Mouse (Mus musculus) liver (tissue): Measurements from ENCODE around the gene Smpd2.

Experiments
- DNase-seq: peaks from one replicate; pipeline ENCODE4 v3.0.0-alpha.2; 2020; ENCODE audit warnings: mixed read lengths

Gene Smpd2

DNA sequence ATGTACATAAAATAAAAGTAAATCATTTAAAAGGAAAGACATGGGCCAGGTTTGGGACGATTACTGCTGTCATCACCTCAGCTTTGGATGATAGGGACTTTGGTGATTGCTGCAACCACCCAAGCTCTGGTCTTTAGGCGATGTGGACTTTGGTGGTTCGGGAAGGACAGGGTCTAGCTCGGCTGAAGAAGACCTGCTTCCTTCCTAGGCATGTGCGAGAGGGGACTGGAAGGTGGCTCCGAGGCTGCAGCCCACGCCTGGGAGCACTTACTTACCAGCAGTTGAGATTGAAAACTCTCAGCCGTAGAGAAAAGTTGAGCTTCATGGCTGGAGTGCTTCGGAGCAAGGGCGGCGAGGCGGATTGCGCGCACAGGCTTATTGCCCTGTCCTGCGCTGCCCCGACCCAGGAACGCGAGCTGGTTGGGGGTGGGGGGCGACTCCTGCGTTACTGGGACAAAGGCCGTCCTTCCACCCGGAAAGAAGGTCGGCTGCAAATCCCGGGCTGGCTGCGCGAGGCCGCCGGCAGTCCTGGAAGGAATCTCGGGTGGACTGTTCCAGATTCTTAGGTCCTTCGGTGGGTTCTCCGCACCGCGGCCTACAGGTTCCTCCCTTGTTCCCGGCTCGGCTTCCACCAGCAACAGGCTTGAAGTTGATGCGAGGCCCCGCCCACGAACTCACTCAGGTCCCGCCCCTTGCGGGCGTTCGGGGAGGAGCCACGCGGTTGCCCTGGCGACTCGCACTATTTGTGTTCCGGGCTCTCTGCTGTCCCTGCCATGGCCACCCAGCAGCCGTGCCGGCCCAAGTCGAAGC, at the start of gene Smpd2, which contains the start of gene Ppil6:
Gene Smpd2 (minus strand): TSS at position 662 of the 810 bp plus-strand sequence.
Gene Ppil6 (plus strand): TSS at position 732 of the 810 bp plus-strand sequence.
- DNase-seq = peak; percentile 94

DNA sequence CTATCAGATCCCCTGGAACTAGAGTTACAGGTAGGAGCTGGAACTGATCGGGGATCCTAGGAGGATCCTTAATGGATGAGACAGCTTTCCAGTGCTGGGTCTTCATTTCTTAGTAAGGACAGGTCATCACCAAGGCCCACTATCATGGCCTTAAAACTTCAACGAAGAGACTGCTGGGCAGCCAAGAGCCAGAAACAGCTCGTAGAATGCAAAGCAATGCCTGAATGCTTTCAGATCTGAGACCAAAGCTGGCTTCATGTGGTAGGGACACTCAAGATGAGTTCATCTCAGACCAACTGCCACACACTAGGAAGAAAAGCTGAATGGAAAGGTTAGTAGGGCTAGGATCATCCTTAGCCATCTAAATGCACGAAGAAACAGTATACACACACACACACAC, 48.8 kb upstream of the Smpd2 start:
- no peak for DNase-seq

DNA sequence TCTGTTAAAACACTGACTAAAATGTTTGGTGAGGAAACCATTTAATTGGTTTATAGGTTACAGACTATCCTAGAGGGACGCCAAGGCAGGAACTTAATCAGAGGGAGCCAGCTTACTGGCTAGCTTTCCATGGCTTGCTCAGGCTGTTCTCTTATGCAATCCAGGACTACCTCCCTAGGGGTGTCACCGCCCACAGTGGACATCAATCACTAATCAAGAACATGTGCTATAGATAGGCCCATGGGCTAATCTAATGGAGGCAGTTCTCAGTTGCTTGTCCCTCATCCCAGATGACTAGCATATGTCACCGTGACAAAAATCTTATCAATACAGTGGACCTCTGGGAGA, 47.8 kb upstream of the Smpd2 start:
- no peak for DNase-seq

DNA sequence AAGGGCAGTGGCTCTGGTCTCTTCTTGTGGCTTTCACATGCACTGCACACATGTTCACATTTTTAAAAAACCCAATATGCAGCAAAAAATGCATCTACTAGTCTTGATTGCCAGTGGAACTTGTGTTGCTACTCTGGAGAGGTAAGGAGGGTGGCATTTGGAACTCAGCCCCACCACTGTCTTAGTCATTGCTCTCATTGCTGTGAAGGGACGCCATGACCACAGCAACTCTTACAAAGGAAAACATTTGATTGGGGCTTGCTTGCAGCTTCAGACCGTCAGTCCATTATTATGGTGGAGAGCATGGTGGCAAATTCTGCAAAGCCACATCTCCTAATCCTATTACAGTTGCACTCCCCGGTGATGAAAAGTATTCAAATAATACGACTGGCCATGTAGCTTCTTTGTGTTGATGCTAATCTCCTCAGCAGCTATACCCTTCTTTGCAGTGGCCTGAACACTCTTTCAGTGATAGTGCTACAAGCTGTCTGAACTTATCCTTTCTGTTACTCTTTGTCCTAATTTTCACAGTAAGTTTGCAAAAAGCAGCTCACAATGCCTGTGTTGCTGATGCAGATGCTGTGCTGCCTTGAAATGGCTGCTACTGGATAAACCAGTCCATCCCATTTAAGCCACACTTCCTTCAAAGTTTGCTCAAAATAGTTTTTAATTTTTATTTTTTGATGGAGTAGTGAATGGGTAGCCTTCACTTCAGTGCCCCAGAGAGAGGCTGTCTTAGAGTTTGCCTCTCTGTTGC, 47.2 kb upstream of the Smpd2 start:
- no peak for DNase-seq

GRCm38 (mm10) chr10:41536714-41537113, 46.5 kb upstream of the Smpd2 start:
- no peak for DNase-seq

DNA sequence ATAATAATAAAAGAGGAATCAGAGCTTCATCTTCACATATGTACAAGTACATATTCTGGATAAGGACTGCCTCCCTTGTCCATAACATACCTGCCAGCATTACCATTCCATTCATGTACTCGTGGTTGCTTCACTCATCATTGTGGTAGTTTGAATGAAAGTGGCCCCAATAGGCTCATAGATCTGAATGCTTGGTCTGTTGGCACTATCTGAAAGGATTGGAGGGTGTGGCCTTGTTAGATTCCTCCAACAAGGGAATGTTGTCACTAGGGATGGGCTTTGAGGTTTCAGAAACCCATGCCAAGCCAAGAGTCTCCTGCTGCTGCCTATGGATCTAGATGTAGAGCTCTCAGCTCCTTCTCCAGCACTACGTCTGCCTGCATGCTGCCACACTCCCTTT, 45.8 kb upstream of the Smpd2 start:
- no peak for DNase-seq

DNA sequence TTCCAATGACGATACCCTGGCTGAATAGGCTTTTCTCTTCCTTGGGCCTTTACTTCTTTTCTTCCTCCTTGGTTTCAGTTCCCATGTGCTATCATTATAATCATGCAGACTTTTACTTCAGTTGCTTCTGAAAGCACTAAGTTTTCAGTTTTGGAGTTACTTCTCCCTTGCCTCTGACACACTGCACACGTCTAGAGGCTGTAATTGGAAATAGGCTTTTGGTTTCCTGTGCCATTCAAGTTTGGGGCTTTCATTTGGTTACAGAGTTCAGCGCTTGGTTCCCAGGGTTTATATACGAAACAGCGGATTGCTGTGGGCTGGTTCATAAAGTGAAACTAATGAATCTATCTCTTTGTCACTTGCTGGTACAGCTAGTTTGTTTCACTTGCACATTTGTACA, 39.8 kb upstream of the Smpd2 start:
- no peak for DNase-seq

DNA sequence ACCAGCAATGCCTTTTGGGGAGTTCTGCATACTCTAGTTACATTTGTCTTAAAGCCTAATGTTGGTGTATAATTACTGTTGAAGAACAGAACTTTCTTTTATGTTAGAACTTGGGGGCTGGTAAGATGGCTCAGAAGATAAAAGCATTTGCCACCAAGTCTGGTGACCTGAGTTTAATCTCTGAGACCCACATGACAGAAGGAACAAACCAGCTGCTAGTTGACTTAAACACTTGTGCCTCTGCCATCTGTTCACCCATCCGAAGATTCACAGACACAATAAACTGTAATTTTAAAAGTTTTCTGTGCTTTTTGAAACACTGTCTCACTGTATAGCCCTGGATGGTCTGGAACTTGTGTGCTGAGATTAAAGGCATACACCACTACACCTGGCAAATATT, 35.5 kb upstream of the Smpd2 start:
- no peak for DNase-seq

DNA sequence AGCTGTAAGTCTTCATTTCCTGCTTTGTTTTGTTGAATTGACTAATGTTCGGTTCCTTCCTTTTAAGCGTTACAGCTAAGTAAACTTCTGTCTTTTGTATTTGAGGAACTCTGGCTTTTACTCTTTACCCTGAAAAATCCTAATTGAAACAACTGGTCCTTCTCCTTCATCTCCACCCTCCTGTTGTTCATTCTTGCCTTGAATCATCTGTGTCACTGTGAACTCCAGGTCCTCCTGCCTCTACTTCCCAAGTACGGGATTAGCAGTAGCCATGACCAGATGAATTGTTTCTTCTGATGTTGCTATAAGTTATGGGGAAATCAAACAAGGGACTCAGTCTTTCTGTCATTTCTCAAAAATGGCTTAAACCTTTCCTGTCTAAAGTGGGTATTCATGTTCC, 33.2 kb upstream of the Smpd2 start:
- DNase-seq = no peak

DNA sequence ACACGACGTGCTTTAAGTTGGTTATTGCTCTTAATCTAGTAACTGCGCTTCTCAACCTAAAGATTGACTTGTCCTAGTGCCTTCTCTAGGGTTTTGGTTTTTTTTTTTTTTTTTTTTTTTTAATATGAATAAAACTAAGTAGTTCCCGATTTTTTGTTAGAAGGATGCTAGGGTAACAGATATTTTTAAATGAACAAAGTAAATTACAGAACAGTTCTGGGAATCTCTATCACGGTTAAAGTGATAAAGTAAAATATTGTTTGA, 30.2 kb upstream of the Smpd2 start:
- no peak for DNase-seq

DNA sequence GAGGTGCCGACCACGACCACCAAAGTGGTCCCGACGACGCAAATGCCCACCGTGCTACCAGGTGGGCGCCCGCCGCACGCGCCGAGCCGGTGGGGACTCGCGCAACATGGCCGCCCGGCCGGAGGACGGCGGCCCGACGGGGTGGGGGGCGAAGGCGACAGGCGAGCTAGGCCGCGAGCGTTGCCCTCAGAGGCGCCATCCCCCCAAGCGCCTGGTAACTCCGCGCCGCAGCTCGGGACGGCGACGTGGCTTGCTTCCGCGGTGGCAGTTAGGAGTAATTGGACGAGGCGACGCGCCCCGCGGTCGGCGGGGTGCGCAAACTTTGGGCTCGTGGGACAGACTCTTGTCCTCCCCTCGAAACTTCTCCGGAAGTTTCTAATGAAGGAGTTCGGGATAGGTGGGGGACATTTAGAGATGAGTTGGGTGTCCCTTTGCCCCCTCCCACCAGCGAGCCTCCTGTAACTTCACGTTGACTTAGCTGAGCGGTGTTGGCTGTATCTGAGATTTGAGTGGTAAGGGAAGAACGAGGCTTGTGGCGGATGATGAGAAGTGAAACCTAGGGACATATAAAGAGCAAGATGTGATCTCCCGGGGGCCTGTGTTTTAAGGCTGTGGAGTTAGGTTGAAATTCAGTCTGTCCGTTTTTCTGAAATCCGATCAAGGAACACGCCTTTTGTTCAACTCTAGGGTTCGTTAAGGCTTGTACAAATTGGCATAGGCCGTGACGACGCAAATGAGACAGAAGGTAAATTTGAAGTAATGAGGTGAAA, 29.7 kb upstream of the Smpd2 start:
- peak; percentile 65 for DNase-seq

GRCm38 (mm10) chr10:41518981-41519618, 28.9 kb upstream of the Smpd2 start, which contains the start of gene Cd164:
Gene Cd164 (plus strand): TSS chr10:41519414.
- peak; percentile 94 for DNase-seq

DNA sequence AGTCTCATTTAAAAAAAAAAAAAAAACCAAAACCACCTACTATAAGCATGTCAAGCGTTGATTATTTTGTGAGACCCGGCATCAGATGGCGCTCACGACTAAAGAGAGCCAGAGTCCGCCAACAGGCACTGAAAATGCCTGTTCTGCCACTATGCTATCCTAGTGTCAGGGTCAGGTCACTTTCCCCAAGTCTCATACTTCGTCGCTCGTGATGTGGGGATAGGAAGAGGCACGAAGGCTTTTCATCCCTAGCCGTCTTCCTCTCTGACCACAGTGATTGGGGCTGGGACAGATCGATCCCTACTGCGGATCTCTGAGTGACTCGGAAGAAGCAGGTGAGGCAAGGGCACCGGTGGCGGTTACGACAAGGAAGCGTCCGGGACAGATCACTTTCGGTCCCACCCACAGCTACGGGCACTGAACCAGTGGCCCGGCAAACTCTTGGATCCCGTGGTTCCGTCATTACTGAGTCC, 28.4 kb upstream of the Smpd2 start:
- peak; percentile 79 for DNase-seq

- DNase-seq = no peak
Measured at GRCm38 (mm10) chr10:41514921-41515320, 24.8 kb upstream of the Smpd2 start.

GRCm38 (mm10) chr10:41514301-41514700, 24.1 kb upstream of the Smpd2 start:
- DNase-seq = no peak

- no peak for DNase-seq
Measured at GRCm38 (mm10) chr10:41509160-41509559, 19.0 kb upstream of the Smpd2 start.

DNA sequence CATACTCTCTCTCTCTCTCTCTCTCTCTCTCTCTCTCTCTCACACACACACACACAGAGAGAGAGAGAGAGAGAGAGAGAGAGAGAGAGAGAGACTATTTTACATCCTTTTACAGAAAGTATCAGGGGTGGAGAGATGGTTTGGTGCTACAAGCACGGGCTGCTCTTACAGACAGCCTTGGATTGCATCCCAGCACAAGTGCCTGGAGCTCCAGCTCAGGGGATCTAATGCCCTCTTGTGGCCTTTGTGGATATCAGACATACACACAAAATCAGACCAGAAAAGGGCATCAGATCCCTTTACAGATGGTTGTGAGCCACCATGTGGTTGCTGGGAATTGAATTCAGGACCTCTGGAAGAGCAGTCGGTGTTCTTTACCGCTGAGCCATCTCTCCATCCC, 15.3 kb upstream of the Smpd2 start:
- peak; percentile 50 for DNase-seq

GRCm38 (mm10) chr10:41504996-41505395, 14.8 kb upstream of the Smpd2 start:
- no peak for DNase-seq

DNA sequence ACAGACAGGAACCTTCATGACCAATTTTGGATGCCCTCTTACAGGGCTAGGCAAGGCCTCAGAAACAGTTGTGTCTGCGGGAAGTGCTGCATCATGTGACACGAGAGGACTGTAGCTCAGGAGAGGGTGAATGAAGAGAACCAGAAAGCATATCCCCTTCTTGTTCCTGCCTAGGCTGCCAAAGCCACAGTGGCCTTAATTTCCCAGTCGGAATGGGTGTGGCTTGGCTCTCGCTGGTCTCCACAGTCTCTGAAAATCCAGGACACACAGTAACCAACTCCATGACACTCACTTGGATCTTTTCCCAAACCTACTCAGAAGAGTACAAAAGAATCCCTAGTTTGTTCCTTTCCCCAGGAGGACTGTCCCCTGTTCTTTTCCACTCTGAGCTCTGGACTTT, 10.8 kb upstream of the Smpd2 start:
- no peak for DNase-seq

GRCm38 (mm10) chr10:41491111-41491510, 942 bp upstream of the Smpd2 start:
- DNase-seq = no peak

- DNase-seq = no peak
Measured at GRCm38 (mm10) chr10:41490518-41490873, 327 bp upstream of the Smpd2 start.

- no peak for DNase-seq
Measured at GRCm38 (mm10) chr10:41489294-41489693, 875 bp downstream of the Smpd2 start.

GRCm38 (mm10) chr10:41488877-41489276, 1.3 kb downstream of the Smpd2 start:
- no peak for DNase-seq
